Comparison of ENCODE assay signal across 8 mouse cellular contexts in the genomic region with DNA sequence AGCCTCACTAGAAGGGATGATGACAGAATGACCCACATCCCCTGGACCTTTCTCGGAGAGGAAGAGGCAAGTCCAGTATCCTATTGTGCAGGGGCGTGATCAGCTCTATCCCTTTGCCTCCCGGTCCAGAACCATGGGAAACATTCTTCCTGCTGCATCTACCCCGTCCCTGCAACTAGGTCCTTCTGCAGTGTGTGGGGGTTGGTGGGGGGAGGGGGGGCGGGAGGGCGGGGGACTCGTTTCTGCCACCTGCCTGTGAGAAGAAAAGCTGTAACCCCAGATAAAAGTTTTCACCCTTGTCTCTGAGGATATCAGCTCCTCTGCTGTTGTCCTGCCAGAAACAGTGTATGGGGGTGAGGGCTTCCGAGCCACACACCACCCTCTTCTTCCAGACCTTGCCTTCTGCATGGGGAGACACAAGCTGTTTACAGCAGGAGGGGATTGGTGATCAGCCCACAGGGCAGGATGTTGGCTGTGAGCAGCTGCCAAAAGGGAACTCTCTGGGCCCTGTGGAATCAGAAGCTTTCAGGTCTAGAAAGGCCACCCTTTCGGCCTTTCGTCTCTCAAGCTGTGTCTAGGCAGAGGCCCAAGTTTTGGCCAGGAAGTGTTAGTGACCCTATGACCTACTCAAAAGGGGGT. TPM values are rescaled to one million over a fixed set of nuclear protein-coding genes. Genes with fewer than 3 reads are reported as not detected.
DNase-seq lines count a peak whose midpoint lies in the region; ATAC-seq lines count a peak whose summit lies in the region.

No protein-coding gene starts in this region.

- intact Hi-C loops in heart, postnatal 14 days (cut with DNase I) = no loop called here

- H3K9ac ChIP-seq in midbrain, embryonic 11.5 days (ENCODE audit: low read length) = peak overlapping the region; percentile 67

- no peaks in the 10 kb centered on the region for H3K36me3 ChIP-seq in limb, embryonic 10.5 days
- no peaks in the 10 kb centered on the region for H3K36me3 ChIP-seq in midbrain, embryonic 11.5 days (ENCODE audit: control insufficient read depth, insufficient read depth, low read length)

- no peak overlapping the region for H3K27ac ChIP-seq in limb, embryonic 10.5 days
- no peak overlapping the region for H3K27ac ChIP-seq in midbrain, embryonic 11.5 days (ENCODE audit: low read depth, low read length)

- H3K4me2 ChIP-seq in midbrain, embryonic 11.5 days = peak overlapping the region; percentile 92

- peaks cover 38% of the 10 kb centered on the region for H3K27me3 ChIP-seq in limb, embryonic 10.5 days (ENCODE audit: low read depth, poor library complexity, severe bottlenecking)
- H3K27me3 ChIP-seq in midbrain, embryonic 11.5 days (ENCODE audit: control insufficient read depth, insufficient read depth, low read length) = no peaks in the 10 kb centered on the region

- DNase-seq in frontal cortex, adult 2 months (ENCODE audit: extremely low spot score in 1 of 2, low spot score in 1 of 2) = no peak
- peak; percentile 27 for DNase-seq in embryo, embryonic 9.5 days (ENCODE audit: extremely low spot score)
- peak; percentile 50 for DNase-seq in heart, postnatal 14 days
- DNase-seq in limb, embryonic 10.5 days (ENCODE audit: low spot score) = no peak
- DNase-seq in midbrain, embryonic 11.5 days (ENCODE audit: low spot score, missing footprints) = peak; percentile 88
- no peak for DNase-seq in urinary bladder, adult 18-20 months (ENCODE audit: low spot score in 2 of 2)
- DNase-seq in urinary bladder, postnatal 25 days (ENCODE audit: low spot score) = no peak

- peak; percentile 11; the same call in 1 of the 2 replicates for ATAC-seq in frontal cortex, adult (ENCODE audit: low TSS enrichment)
- peak; percentile 38 for ATAC-seq in midbrain, embryonic 11.5 days (ENCODE audit: low FRiP score)

- H3K9me3 ChIP-seq in limb, embryonic 10.5 days (replicated peaks) = no peaks in the 10 kb centered on the region
- H3K9me3 ChIP-seq in midbrain, embryonic 11.5 days (ENCODE audit: control insufficient read depth, low read length) = no peaks in the 10 kb centered on the region

- 18% methylated on average over 10 of the region's 10 CpGs for WGBS in limb, embryonic 10.5 days
- 17% methylated on average over 9 of the region's 10 CpGs for WGBS in midbrain, embryonic 11.5 days

- H3K4me1 ChIP-seq in limb, embryonic 10.5 days = peaks cover 27% of the 10 kb centered on the region
- H3K4me1 ChIP-seq in midbrain, embryonic 11.5 days (ENCODE audit: control insufficient read depth, insufficient read depth, low read length) = peaks cover 13% of the 10 kb centered on the region; the same call in 1 of the 2 replicates

- H3K4me3 ChIP-seq in limb, embryonic 10.5 days = peak overlapping the region; percentile 73
- peak overlapping the region; percentile 52 for H3K4me3 ChIP-seq in midbrain, embryonic 11.5 days (ENCODE audit: low read depth, low read length)

RNA-seq across cellular contexts. Expression of a gene that starts 10.4 kb away (rescaled TPM):
- 287 and 294 TPM in 2 replicates for polyA plus RNA-seq in frontal cortex, adult 2 months (2012; rRNA removed)
- total RNA-seq in heart, postnatal 14 days (2021) = 10 to 100 TPM; 70.3 to 70.8 TPM
- polyA plus RNA-seq in limb, embryonic 10.5 days (2016; fragmentation: Nextera tagmentation; extraction: Ambion mirVana) = 4.8 and 6.0 TPM in 2 replicates
- 9.0 and 11.4 TPM in 2 replicates for polyA plus RNA-seq in midbrain, embryonic 11.5 days (2014; fragmentation: Nextera tagmentation; extraction: Ambion mirVana)

RNA-seq across cellular contexts. Expression of a gene that starts 12.6 kb away (rescaled TPM):
- polyA plus RNA-seq in frontal cortex, adult 2 months (2012; rRNA removed) = 0.04 TPM in 1 of 2 replicates, not detected in the other
- not detected for total RNA-seq in heart, postnatal 14 days (2021)
- polyA plus RNA-seq in limb, embryonic 10.5 days (2016; fragmentation: Nextera tagmentation; extraction: Ambion mirVana) = not detected in 2 replicates
- not detected in 2 replicates for polyA plus RNA-seq in midbrain, embryonic 11.5 days (2014; fragmentation: Nextera tagmentation; extraction: Ambion mirVana)

RNA-seq across cellular contexts. Expression of a gene that starts 12.9 kb away (rescaled TPM):
- 41.5 and 47.3 TPM in 2 replicates for polyA plus RNA-seq in frontal cortex, adult 2 months (2012; rRNA removed)
- total RNA-seq in heart, postnatal 14 days (2021) = 10 to 100 TPM; 16.0 to 22.9 TPM
- 68.3 and 69.0 TPM in 2 replicates for polyA plus RNA-seq in limb, embryonic 10.5 days (2016; fragmentation: Nextera tagmentation; extraction: Ambion mirVana)
- polyA plus RNA-seq in midbrain, embryonic 11.5 days (2014; fragmentation: Nextera tagmentation; extraction: Ambion mirVana) = 68.3 and 72.9 TPM in 2 replicates

RNA-seq across cellular contexts. Expression of a gene that starts 37.9 kb away (rescaled TPM):
- polyA plus RNA-seq in frontal cortex, adult 2 months (2012; rRNA removed) = 0.29 and 0.46 TPM in 2 replicates
- total RNA-seq in heart, postnatal 14 days (2021) = under 1 TPM in 1 of 2 experiments, not detected in 1; 0.07 TPM
- 0.26 and 0.34 TPM in 2 replicates for polyA plus RNA-seq in limb, embryonic 10.5 days (2016; fragmentation: Nextera tagmentation; extraction: Ambion mirVana)
- polyA plus RNA-seq in midbrain, embryonic 11.5 days (2014; fragmentation: Nextera tagmentation; extraction: Ambion mirVana) = 0.15 and 0.31 TPM in 2 replicates

Comparison
In these comparisons a context has a peak if more than half of its experiments do, and no peak if none do; other contexts are left out.
1. DNase-seq: peak in embryo, embryonic 9.5 days (single experiment), heart, postnatal 14 days (2 of 2) and midbrain, embryonic 11.5 days (single experiment); none in frontal cortex, adult 2 months (0 of 2), limb, embryonic 10.5 days (single experiment), urinary bladder, adult 18-20 months (0 of 2) and urinary bladder, postnatal 25 days (single experiment).
2. RNA of a gene that starts 10.4 kb away (polyA plus RNA-seq): 287 to 294 TPM in frontal cortex, adult 2 months; 9.0 to 11.4 TPM in midbrain, embryonic 11.5 days and 4.8 to 6.0 TPM in limb, embryonic 10.5 days; every median in the first group is over 10 times any median in the second.